8 mouse cellular contexts compared by ENCODE assay signal in genomic region chr7:16874756-16875309, GRCm38 (mm10). TPM values are rescaled to one million over a fixed set of nuclear protein-coding genes. Genes with fewer than 3 reads are reported as not detected.
DNase-seq lines count a peak whose midpoint lies in the region; ATAC-seq and TF ChIP-seq lines count a peak whose summit lies in the region.

No protein-coding gene starts in this region.

- peak; percentile 100 for DNase-seq in CH12.LX (ENCODE audit: extremely low read depth)
- peak; percentile 99 for DNase-seq in c-Kit-positive CD71-positive TER-119-negative erythroid progenitor cells, embryonic 14.5 days (ENCODE audit: low read depth)
- peak; percentile 100 for DNase-seq in forebrain, embryonic 11.5 days (ENCODE audit: low spot score)
- peak; percentile 99 to 100 for DNase-seq in kidney, postnatal 36 days
- peak; percentile 100 for DNase-seq in telencephalon, adult 2 months (ENCODE audit: low read depth, low spot score)

- H3K36me3 ChIP-seq in CH12.LX (replicated peaks in 1 of 2; ENCODE audit: control insufficient read depth in 1 of 2, insufficient read depth in 1 of 2, low read length in 1 of 2), result peaks cover 15 to 44% of the 10 kb centered on the region in 2 experiments
- H3K36me3 ChIP-seq in forebrain, embryonic 11.5 days (ENCODE audit: control insufficient read depth, insufficient read depth, low read length), result no peaks in the 10 kb centered on the region
- no peaks in the 10 kb centered on the region for H3K36me3 ChIP-seq in heart, embryonic 16.5 days (ENCODE audit: control insufficient read depth, insufficient read depth)
- no peaks in the 10 kb centered on the region for H3K36me3 ChIP-seq in liver, embryonic 15.5 days (replicated peaks)
- H3K36me3 ChIP-seq in neural tube, embryonic 12.5 days, result peaks cover 10% of the 10 kb centered on the region; the same call in 1 of the 2 replicates

- ATAC-seq in forebrain, embryonic 11.5 days (replicated peaks; ENCODE audit: low FRiP score), result peak; percentile 97
- ATAC-seq in heart, embryonic 16.5 days (replicated peaks; ENCODE audit: extremely low read depth, insufficient read depth, low FRiP score), result peak; percentile 97
- peak; percentile 93 for ATAC-seq in liver, embryonic 15.5 days (ENCODE audit: insufficient read depth)
- ATAC-seq in neural tube, embryonic 12.5 days (ENCODE audit: low FRiP score, low read depth), result peak; percentile 95

- peak; percentile 33; the same call in 1 of the 2 replicates for TF ChIP-seq POLR2A in CH12.LX (IDR thresholded peaks at IDR 0.05; ENCODE audit: low read depth, low read length)

- H3K9ac ChIP-seq in CH12.LX (ENCODE audit: insufficient read depth, low read depth), result peak overlapping the region; percentile 81
- H3K9ac ChIP-seq in forebrain, embryonic 11.5 days (ENCODE audit: low read length), result peak overlapping the region; percentile 39
- peak overlapping the region; percentile 48; the same call in 1 of the 2 replicates for H3K9ac ChIP-seq in heart, embryonic 16.5 days (ENCODE audit: low read length)
- H3K9ac ChIP-seq in liver, embryonic 15.5 days, result no peak overlapping the region
- peak overlapping the region; percentile 35; the same call in 1 of the 2 replicates for H3K9ac ChIP-seq in neural tube, embryonic 12.5 days

- in situ Hi-C loops in CH12.LX (cut with MboI; ENCODE audit: low pct_ligation_motif_present, low pct_unique_long_range_greater_than_20kb, low sequenced_read_pairs), result loop anchor here (5.0 kb wide), 1 partner anchor 32 kb away; the partner anchor contains the start of gene Ptgir

- WGBS in forebrain, embryonic 11.5 days, result under 1% methylated on average over 33 of the region's 33 CpGs
- under 1% methylated on average over 33 of the region's 33 CpGs for WGBS in heart, embryonic 16.5 days
- under 1% methylated on average over 33 of the region's 33 CpGs for WGBS in liver, embryonic 15.5 days (ENCODE audit: insufficient replicate concordance)
- WGBS in neural tube, embryonic 12.5 days, result under 1% methylated on average over 33 of the region's 33 CpGs

- TF ChIP-seq CTCF in CH12.LX (conservative IDR thresholded peaks at IDR 0.05 in 1 of 2, IDR thresholded peaks at IDR 0.05 in 1 of 2; ENCODE audit: low read depth in 2 of 2, low read length in 2 of 2), result no peak

- TF ChIP-seq RAD21 in CH12.LX (IDR thresholded peaks at IDR 0.05; ENCODE audit: low read depth, low read length), result no peak

- peak overlapping the region; percentile 83 for H3K4me2 ChIP-seq in CH12.LX (ENCODE audit: insufficient read depth, low read depth, poor library complexity, severe bottlenecking)
- peak overlapping the region; percentile 95 for H3K4me2 ChIP-seq in forebrain, embryonic 11.5 days (ENCODE audit: low read depth, low read length, severe bottlenecking)
- H3K4me2 ChIP-seq in heart, embryonic 16.5 days (ENCODE audit: low read depth, low read length), result peak overlapping the region; percentile 91
- peak overlapping the region; percentile 93 for H3K4me2 ChIP-seq in liver, embryonic 15.5 days
- H3K4me2 ChIP-seq in neural tube, embryonic 12.5 days (replicated peaks), result peak overlapping the region; percentile 83

- TF ChIP-seq EP300 in CH12.LX (IDR thresholded peaks at IDR 0.05; ENCODE audit: low read length), result no peak

- H3K4me3 ChIP-seq in CH12.LX (replicated peaks in 1 of 3; ENCODE audit: low read depth in 2 of 3, low read length in 2 of 3, poor library complexity in 1 of 3), result peak overlapping the region; percentile 35 to 72 (median 57)
- peak overlapping the region; percentile 69 for H3K4me3 ChIP-seq in forebrain, embryonic 11.5 days (ENCODE audit: low read depth, low read length)
- peak overlapping the region; percentile 89 for H3K4me3 ChIP-seq in heart, embryonic 16.5 days (ENCODE audit: low read length)
- H3K4me3 ChIP-seq in liver, embryonic 15.5 days (replicated peaks), result peak overlapping the region; percentile 62
- peak overlapping the region; percentile 79 for H3K4me3 ChIP-seq in neural tube, embryonic 12.5 days

- no peaks in the 10 kb centered on the region for H3K79me2 ChIP-seq in CH12.LX (replicated peaks; ENCODE audit: control insufficient read depth, extremely low read depth, insufficient read depth, poor library complexity, severe bottlenecking)

- H3K27me3 ChIP-seq in CH12.LX (replicated peaks), result no peaks in the 10 kb centered on the region
- no peaks in the 10 kb centered on the region for H3K27me3 ChIP-seq in forebrain, embryonic 11.5 days (ENCODE audit: control insufficient read depth, insufficient read depth, low read length)
- no peaks in the 10 kb centered on the region for H3K27me3 ChIP-seq in heart, embryonic 16.5 days (ENCODE audit: control insufficient read depth, insufficient read depth, low read length)
- H3K27me3 ChIP-seq in liver, embryonic 15.5 days, result peaks cover 28% of the 10 kb centered on the region
- no peaks in the 10 kb centered on the region for H3K27me3 ChIP-seq in neural tube, embryonic 12.5 days (replicated peaks)

- peaks cover 6 to 34% of the 10 kb centered on the region in 2 experiments for H3K4me1 ChIP-seq in CH12.LX (ENCODE audit: control insufficient read depth in 1 of 2, insufficient read depth in 2 of 2)
- peaks cover 16% of the 10 kb centered on the region for H3K4me1 ChIP-seq in forebrain, embryonic 11.5 days (replicated peaks; ENCODE audit: control insufficient read depth, insufficient read depth, low read length)
- peaks cover 13% of the 10 kb centered on the region for H3K4me1 ChIP-seq in heart, embryonic 16.5 days (ENCODE audit: control insufficient read depth, insufficient read depth, low read length)
- H3K4me1 ChIP-seq in liver, embryonic 15.5 days (replicated peaks), result peaks cover 26% of the 10 kb centered on the region
- peaks cover 20% of the 10 kb centered on the region for H3K4me1 ChIP-seq in neural tube, embryonic 12.5 days

- peak overlapping the region; percentile 43; the same call in 1 of the 2 replicates for H3K27ac ChIP-seq in CH12.LX (ENCODE audit: insufficient read depth, low read depth)
- peak overlapping the region; percentile 92 for H3K27ac ChIP-seq in forebrain, embryonic 11.5 days (ENCODE audit: low read depth, low read length)
- peak overlapping the region; percentile 92 for H3K27ac ChIP-seq in heart, embryonic 16.5 days (ENCODE audit: low read length)
- H3K27ac ChIP-seq in liver, embryonic 15.5 days (replicated peaks), result peak overlapping the region; percentile 54
- peak overlapping the region; percentile 59 for H3K27ac ChIP-seq in neural tube, embryonic 12.5 days

- dilution Hi-C loops in CH12.LX (cut with MboI; ENCODE audit: extremely low pct_ligation_motif_present, extremely low pct_unique_long_range_greater_than_20kb, low sequenced_read_pairs), result no loop called here

- H3K9me3 ChIP-seq in CH12.LX (replicated peaks; ENCODE audit: low read length), result no peaks in the 10 kb centered on the region
- no peaks in the 10 kb centered on the region; the same call in 1 of the 2 replicates for H3K9me3 ChIP-seq in forebrain, embryonic 11.5 days (ENCODE audit: control insufficient read depth, low read length)
- no peaks in the 10 kb centered on the region for H3K9me3 ChIP-seq in heart, embryonic 16.5 days (replicated peaks; ENCODE audit: control insufficient read depth, low read length)
- H3K9me3 ChIP-seq in liver, embryonic 15.5 days (replicated peaks), result no peaks in the 10 kb centered on the region
- no peaks in the 10 kb centered on the region for H3K9me3 ChIP-seq in neural tube, embryonic 12.5 days

RNA-seq across cellular contexts. Expression of gene Dact3, which starts 0.3 kb away (rescaled TPM):
- total RNA-seq in CH12.LX (2012; rRNA removed) (2.9 and 3.5 TPM in 2 replicates), CH12.LX (2014; rRNA removed) (4.0 and 5.1 TPM in 2 replicates)
- polyA plus RNA-seq in CH12.LX (2012; ENCODE audit: insufficient read length, low read depth), result 9.2 and 12.0 TPM in 2 replicates
- 4.8 and 7.0 TPM in 2 replicates for polyA plus RNA-seq in forebrain, embryonic 11.5 days (2014; fragmentation: Nextera tagmentation; extraction: Ambion mirVana)
- 2.8 and 3.1 TPM in 2 replicates for polyA plus RNA-seq in heart, embryonic 16.5 days (2015; fragmentation: Nextera tagmentation; extraction: Ambion mirVana)
- polyA plus RNA-seq in liver, embryonic 15.5 days (2015; fragmentation: Nextera tagmentation; extraction: Ambion mirVana), result 0.14 and 0.17 TPM in 2 replicates
- polyA plus RNA-seq in neural tube, embryonic 12.5 days (2016; fragmentation: Nextera tagmentation; extraction: Ambion mirVana), result 9.0 and 10.2 TPM in 2 replicates

RNA-seq across cellular contexts. Expression of gene Gng8, which starts 16.8 kb away (rescaled TPM):
- total RNA-seq in CH12.LX (2012; rRNA removed) (0.25 TPM in 1 of 2 replicates, not detected in the other), CH12.LX (2014; rRNA removed) (not detected in 2 replicates)
- 2.4 and 2.5 TPM in 2 replicates for polyA plus RNA-seq in CH12.LX (2012; ENCODE audit: insufficient read length, low read depth)
- polyA plus RNA-seq in forebrain, embryonic 11.5 days (2014; fragmentation: Nextera tagmentation; extraction: Ambion mirVana), result 7.3 and 7.4 TPM in 2 replicates
- polyA plus RNA-seq in heart, embryonic 16.5 days (2015; fragmentation: Nextera tagmentation; extraction: Ambion mirVana), result 2.9 and 3.7 TPM in 2 replicates
- 0.13 TPM in 2 replicates for polyA plus RNA-seq in liver, embryonic 15.5 days (2015; fragmentation: Nextera tagmentation; extraction: Ambion mirVana)
- 8.4 and 9.6 TPM in 2 replicates for polyA plus RNA-seq in neural tube, embryonic 12.5 days (2016; fragmentation: Nextera tagmentation; extraction: Ambion mirVana)

RNA-seq across cellular contexts. Expression of gene Ptgir, which starts 31.5 kb away (rescaled TPM):
- 7.0 and 7.5 TPM in 2 replicates for total RNA-seq in CH12.LX (2012; rRNA removed)
- 2.7 and 3.8 TPM in 2 replicates for total RNA-seq in CH12.LX (2014; rRNA removed)
- polyA plus RNA-seq in CH12.LX (2012; ENCODE audit: insufficient read length, low read depth), result 31.1 and 33.3 TPM in 2 replicates
- 0.11 and 0.39 TPM in 2 replicates for polyA plus RNA-seq in forebrain, embryonic 11.5 days (2014; fragmentation: Nextera tagmentation; extraction: Ambion mirVana)
- 1.4 and 1.5 TPM in 2 replicates for polyA plus RNA-seq in heart, embryonic 16.5 days (2015; fragmentation: Nextera tagmentation; extraction: Ambion mirVana)
- 1.2 TPM in 2 replicates for polyA plus RNA-seq in liver, embryonic 15.5 days (2015; fragmentation: Nextera tagmentation; extraction: Ambion mirVana)
- polyA plus RNA-seq in neural tube, embryonic 12.5 days (2016; fragmentation: Nextera tagmentation; extraction: Ambion mirVana), result 1.5 and 3.0 TPM in 2 replicates

RNA-seq across cellular contexts. Expression of gene Prkd2, which starts 32.1 kb away (rescaled TPM):
- total RNA-seq in CH12.LX (2012; rRNA removed), result 18.0 and 18.7 TPM in 2 replicates
- 8.6 and 9.8 TPM in 2 replicates for total RNA-seq in CH12.LX (2014; rRNA removed)
- polyA plus RNA-seq in CH12.LX (2012; ENCODE audit: insufficient read length, low read depth), result 32.2 and 39.0 TPM in 2 replicates
- 11.0 and 11.6 TPM in 2 replicates for polyA plus RNA-seq in forebrain, embryonic 11.5 days (2014; fragmentation: Nextera tagmentation; extraction: Ambion mirVana)
- polyA plus RNA-seq in heart, embryonic 16.5 days (2015; fragmentation: Nextera tagmentation; extraction: Ambion mirVana), result 13.0 and 15.4 TPM in 2 replicates
- 3.2 and 3.8 TPM in 2 replicates for polyA plus RNA-seq in liver, embryonic 15.5 days (2015; fragmentation: Nextera tagmentation; extraction: Ambion mirVana)
- polyA plus RNA-seq in neural tube, embryonic 12.5 days (2016; fragmentation: Nextera tagmentation; extraction: Ambion mirVana), result 9.5 and 10.4 TPM in 2 replicates

RNA-seq across cellular contexts. Expression of gene Calm3, which starts 49.1 kb away (rescaled TPM):
- 312 and 326 TPM in 2 replicates for total RNA-seq in CH12.LX (2012; rRNA removed)
- total RNA-seq in CH12.LX (2014; rRNA removed), result 277 and 294 TPM in 2 replicates
- 623 and 775 TPM in 2 replicates for polyA plus RNA-seq in CH12.LX (2012; ENCODE audit: insufficient read length, low read depth)
- polyA plus RNA-seq in forebrain, embryonic 11.5 days (2014; fragmentation: Nextera tagmentation; extraction: Ambion mirVana), result 276 and 285 TPM in 2 replicates
- polyA plus RNA-seq in heart, embryonic 16.5 days (2015; fragmentation: Nextera tagmentation; extraction: Ambion mirVana), result 112 and 128 TPM in 2 replicates
- 79.0 and 83.9 TPM in 2 replicates for polyA plus RNA-seq in liver, embryonic 15.5 days (2015; fragmentation: Nextera tagmentation; extraction: Ambion mirVana)
- 213 and 232 TPM in 2 replicates for polyA plus RNA-seq in neural tube, embryonic 12.5 days (2016; fragmentation: Nextera tagmentation; extraction: Ambion mirVana)

Comparison
In these comparisons a context has a peak if more than half of its experiments do, and no peak if none do; other contexts are left out.
1. Peak in every context shown above with its lines: DNase-seq, ATAC-seq, H3K4me3 ChIP-seq and H3K27ac ChIP-seq.